Mouse (Mus musculus) small intestine, adult 2 months (tissue): ENCODE measurements around the gene Nuak1. TPM values are rescaled to one million over a fixed set of nuclear protein-coding genes. Genes with fewer than 3 reads are reported as not detected.

Source experiments
- H3K27ac ChIP-seq: fragments of 200-500 bp; 2 replicates; pipeline ENCODE4 v1.5.1; 2012; ENCODE audit warnings: low read depth, low read length, control low read depth, inconsistent platforms; ENCODE audit not compliant: insufficient read depth
- H3K27me3 ChIP-seq: fragments of 200-500 bp; 2 replicates; pipeline ENCODE4 v1.6.1; 2012; ENCODE audit warnings: mild to moderate bottlenecking, moderate library complexity, low read length, inconsistent platforms; ENCODE audit not compliant: control insufficient read depth, insufficient read depth
- H3K36me3 ChIP-seq: fragments of 200-500 bp; 2 replicates; pipeline ENCODE4 v1.6.1; 2012; ENCODE audit warnings: mild to moderate bottlenecking, low read length, control low read depth, inconsistent platforms; ENCODE audit not compliant: control insufficient read depth, insufficient read depth
- H3K4me1 ChIP-seq: fragments of 200-500 bp; 2 replicates; pipeline ENCODE4 v1.6.1; 2012; ENCODE audit warnings: low read length, inconsistent platforms, mixed read lengths; ENCODE audit not compliant: control insufficient read depth, insufficient read depth, insufficient read length
- H3K4me3 ChIP-seq: fragments of 200-500 bp; 2 replicates; pipeline ENCODE4 v1.5.1; 2012; ENCODE audit warnings: low read depth, mild to moderate bottlenecking, control low read depth, inconsistent platforms, low read length, moderate library complexity
- CTCF ChIP-seq: fragments of 200-500 bp; IDR thresholded peaks from 2 replicates; pipeline ENCODE4 v1.5.1; 2012; ENCODE audit warnings: low read depth, mild to moderate bottlenecking, control low read depth, inconsistent platforms, low read length, moderate library complexity, mixed read lengths; ENCODE audit not compliant: insufficient replicate concordance, insufficient read length; ENCODE audit errors: extremely low read depth
- POLR2A ChIP-seq: fragments of 200-500 bp; IDR thresholded peaks from 2 replicates; pipeline ENCODE4 v1.6.1; 2012; ENCODE audit warnings: low read depth, mild to moderate bottlenecking, control low read depth, inconsistent platforms, low read length, moderate library complexity
- WGBS: fragments of 180-500 bp; shearing (Covaris S2); methylation state at CpG from one replicate; pipeline ENCODE4 v1.1.7; 2018; 5-methylcytosine and 5-hydroxymethylcytosine counted together
- polyA plus RNA-seq: library from polyadenylated mRNA; depleted of rRNA; stranded (reverse); fragments of >200 nt; gene quantifications from 2 replicates; pipeline ENCODE4 v1.2.3, GENCODE M21; 2012

Gene Nuak1
- polyA plus RNA-seq, 1 experiment: 2.7 TPM

DNA sequence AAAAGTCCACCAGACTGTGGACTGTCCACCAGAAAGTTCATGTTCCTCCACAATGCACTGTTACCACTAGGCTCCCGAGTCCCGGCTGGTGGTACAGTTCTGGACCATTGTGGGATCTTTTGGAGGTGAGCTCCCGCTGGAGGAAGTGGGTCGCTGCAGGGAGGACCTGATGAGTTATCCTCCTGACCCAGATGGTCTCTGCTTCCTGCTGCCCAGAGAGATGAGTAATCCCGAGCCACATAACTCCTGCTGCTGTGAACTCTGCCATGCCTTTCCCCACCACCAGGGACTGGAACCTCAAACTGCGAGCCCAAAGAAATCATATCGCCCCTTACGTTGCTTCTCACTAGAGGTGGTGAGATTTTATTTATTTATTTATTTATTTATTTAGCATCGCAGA is 4.0 kb upstream of the Nuak1 start:
- no peak for TF ChIP-seq POLR2A
- TF ChIP-seq CTCF: no peak
- H3K36me3 ChIP-seq: no peaks in the 10 kb centered on the region
- peaks cover 12% of the 10 kb centered on the region for H3K27me3 ChIP-seq
- WGBS: 78% methylated on average over 9 of the region's 9 CpGs
- no peak overlapping the region for H3K4me3 ChIP-seq
- H3K27ac ChIP-seq: no peak overlapping the region
- no peaks in the 10 kb centered on the region; the same call in 1 of the 2 replicates for H3K4me1 ChIP-seq

DNA sequence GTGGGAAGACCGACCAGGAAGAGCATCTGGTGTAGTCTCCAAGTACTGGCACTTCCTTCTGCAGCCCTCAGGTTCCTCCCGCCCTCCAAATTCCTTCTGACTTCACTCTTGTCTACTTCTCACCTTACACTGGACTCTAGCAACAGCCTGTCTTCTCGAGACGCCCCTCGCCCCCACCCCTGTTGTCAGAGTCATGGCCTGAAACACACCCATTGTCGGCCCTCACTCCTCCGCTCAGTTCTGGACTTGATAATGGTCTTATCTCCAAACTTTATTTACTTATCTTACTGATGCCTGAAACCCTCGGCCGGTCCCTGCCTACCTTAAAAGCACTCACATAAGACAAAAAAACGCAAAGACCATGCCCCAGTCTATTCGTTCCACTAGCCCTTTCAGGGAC is 1.4 kb upstream of the Nuak1 start:
- H3K4me3 ChIP-seq: no peak overlapping the region; the same call in 1 of the 2 replicates
- no peak for TF ChIP-seq POLR2A
- TF ChIP-seq CTCF: no peak
- 25% methylated on average over 11 of the region's 11 CpGs for WGBS

DNA sequence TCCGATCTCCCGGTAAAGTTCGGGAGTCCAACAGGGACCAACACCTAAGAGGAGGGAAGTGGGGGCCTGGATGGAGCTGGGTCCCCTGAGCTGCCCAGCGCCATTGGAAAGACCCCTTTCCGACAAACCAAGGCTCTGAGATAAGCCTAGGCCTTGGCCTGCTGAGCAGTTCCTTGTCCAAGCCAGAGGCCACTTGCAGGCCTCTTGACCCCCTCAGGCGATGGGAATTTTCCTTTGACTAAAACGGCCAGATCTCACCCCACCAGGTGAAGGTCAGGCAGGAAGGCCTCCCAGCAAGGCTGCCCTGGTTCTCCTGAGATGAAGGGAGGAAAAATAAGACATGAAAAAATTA is 1.0 kb upstream of the Nuak1 start:
- peak overlapping the region; percentile 69 for H3K27ac ChIP-seq
- no peaks in the 10 kb centered on the region; the same call in 1 of the 2 replicates for H3K4me1 ChIP-seq
- peaks cover 20% of the 10 kb centered on the region for H3K27me3 ChIP-seq
- peak overlapping the region; percentile 98 for H3K4me3 ChIP-seq
- H3K36me3 ChIP-seq: no peaks in the 10 kb centered on the region
- TF ChIP-seq POLR2A: no peak
- no peak for TF ChIP-seq CTCF
- 10% methylated on average over 7 of the region's 7 CpGs for WGBS

More for the DNA sequence above, 1.4 kb upstream of the Nuak1 start:
- H3K36me3 ChIP-seq: no peaks in the 10 kb centered on the region
- H3K27ac ChIP-seq: no peak overlapping the region
- no peaks in the 10 kb centered on the region; the same call in 1 of the 2 replicates for H3K4me1 ChIP-seq
- H3K27me3 ChIP-seq: peaks cover 20% of the 10 kb centered on the region

DNA sequence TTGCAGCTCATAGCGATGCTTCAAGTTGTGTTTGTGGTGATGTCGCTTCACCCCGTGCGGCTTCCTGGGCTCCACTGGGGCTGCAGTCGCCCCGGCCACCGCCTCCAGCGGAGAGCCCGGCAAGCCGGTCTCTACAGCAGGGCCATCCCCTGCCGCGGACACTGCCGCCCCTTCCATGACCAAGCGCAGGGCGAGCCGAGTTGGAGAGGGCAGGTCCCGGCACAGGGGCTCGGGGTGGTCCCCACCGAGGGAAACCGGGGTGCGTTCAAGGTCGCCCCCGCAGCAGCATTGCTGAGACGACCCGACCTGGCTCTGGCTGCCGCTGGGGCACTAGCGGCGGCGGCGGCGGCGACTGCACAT is 236 bp downstream of the Nuak1 start:
- H3K4me3 ChIP-seq: peak overlapping the region; percentile 98
- H3K36me3 ChIP-seq: no peaks in the 10 kb centered on the region
- no peak overlapping the region for H3K27ac ChIP-seq
- H3K4me1 ChIP-seq: no peaks in the 10 kb centered on the region; the same call in 1 of the 2 replicates
- peaks cover 20% of the 10 kb centered on the region for H3K27me3 ChIP-seq
- TF ChIP-seq CTCF: no peak
- TF ChIP-seq POLR2A: no peak
- under 1% methylated on average over 31 of the region's 32 CpGs for WGBS

DNA sequence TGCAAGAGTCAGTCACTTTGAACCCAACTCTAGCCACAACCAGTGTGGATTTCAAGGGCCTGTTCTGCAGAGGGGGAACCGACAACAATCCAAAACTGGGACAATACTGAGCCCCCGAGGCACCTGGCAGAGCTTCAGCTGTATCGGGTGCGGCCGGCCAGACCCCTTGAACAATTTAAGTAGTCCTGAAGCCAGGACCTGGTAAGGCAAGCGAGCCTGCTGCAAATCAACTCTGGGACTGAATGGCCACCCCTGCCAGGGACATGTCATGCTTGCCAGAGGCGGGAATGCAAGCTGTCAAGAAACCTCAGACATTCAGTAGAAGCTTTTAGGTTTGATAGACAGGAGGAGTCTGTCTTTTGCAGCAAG is 1.2 kb downstream of the Nuak1 start:
- Histone ChIP-seq H3K36me3 (no peaks in the 10 kb centered on the region), H3K4me3 (peak overlapping the region; percentile 38), H3K4me1 (no peaks in the 10 kb centered on the region; the same call in 1 of the 2 replicates), H3K27me3 (peaks cover 20% of the 10 kb centered on the region), H3K27ac (no peak overlapping the region)
- no peak for TF ChIP-seq POLR2A
- no peak for TF ChIP-seq CTCF
- 24% methylated on average over 7 of the region's 7 CpGs for WGBS

DNA sequence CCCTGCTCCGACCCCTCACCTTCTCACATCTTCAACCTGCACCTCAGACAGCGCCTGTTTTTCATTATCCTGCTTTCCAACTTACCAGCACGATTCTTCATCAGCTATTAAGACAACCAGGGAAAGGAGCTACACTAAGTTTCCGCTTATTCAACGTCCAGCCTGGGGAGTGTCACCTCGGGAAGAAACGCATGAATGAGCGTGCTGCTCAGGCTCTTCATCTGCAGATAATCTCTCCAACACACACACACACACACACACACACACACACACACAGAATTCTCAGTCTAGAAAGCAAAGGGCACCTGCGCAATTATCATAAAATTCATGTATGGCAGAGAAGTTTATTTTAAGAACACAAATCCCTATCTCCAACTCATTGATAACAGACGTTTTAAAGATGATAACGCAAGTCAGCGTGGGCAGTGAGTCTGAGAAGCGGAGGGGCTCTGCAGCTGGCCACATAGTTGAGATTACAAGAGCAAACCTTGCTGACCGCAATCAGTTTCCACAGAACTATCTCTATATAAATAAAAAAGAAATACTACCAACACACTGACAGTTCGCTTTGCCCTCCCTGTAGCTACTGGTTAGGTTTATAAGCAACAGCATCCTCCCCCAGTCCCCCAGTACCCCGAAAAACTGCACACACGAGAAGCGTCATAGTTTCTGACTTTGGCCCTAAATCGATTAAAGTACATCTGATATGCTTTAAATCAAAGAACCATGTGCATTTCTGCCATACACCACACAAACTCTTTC is 1.8 kb downstream of the Nuak1 start:
- Histone ChIP-seq H3K27me3 (peaks cover 20% of the 10 kb centered on the region), H3K4me1 (no peaks in the 10 kb centered on the region; the same call in 1 of the 2 replicates), H3K4me3 (peak overlapping the region; percentile 46), H3K36me3 (no peaks in the 10 kb centered on the region), H3K27ac (no peak overlapping the region)
- TF ChIP-seq CTCF: no peak
- TF ChIP-seq POLR2A: no peak
- WGBS: 22% methylated on average over 19 of the region's 19 CpGs

DNA sequence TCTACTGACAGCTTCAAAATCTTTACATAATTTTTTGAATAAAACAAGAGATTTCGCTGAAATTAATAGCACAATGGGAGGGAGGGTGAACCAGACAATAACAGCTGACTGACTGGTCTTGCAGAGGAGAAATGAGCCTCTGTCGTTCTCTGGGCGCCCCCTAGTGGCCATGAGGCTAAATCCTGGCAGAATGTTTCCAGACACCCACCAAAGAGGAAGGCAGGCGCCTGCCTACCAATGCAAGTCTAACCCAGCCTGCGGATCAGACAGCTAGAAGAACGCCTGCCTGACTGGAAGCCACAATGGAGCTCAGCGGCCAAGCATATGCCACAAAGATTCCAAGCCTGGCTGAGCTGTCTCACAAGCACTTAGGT is 2.4 kb downstream of the Nuak1 start:
- no peak overlapping the region for H3K27ac ChIP-seq

More for the DNA sequence above, 2.4 kb downstream of the Nuak1 start:
- under 1% methylated on average over 7 of the region's 7 CpGs for WGBS
- H3K4me3 ChIP-seq: peak overlapping the region; percentile 46
- TF ChIP-seq POLR2A: no peak
- TF ChIP-seq CTCF: peak; percentile 90
- H3K27me3 ChIP-seq: peaks cover 20% of the 10 kb centered on the region
- no peaks in the 10 kb centered on the region for H3K36me3 ChIP-seq
- H3K4me1 ChIP-seq: no peaks in the 10 kb centered on the region; the same call in 1 of the 2 replicates
